9 mouse cellular contexts compared by ENCODE assay signal in the genomic region with DNA sequence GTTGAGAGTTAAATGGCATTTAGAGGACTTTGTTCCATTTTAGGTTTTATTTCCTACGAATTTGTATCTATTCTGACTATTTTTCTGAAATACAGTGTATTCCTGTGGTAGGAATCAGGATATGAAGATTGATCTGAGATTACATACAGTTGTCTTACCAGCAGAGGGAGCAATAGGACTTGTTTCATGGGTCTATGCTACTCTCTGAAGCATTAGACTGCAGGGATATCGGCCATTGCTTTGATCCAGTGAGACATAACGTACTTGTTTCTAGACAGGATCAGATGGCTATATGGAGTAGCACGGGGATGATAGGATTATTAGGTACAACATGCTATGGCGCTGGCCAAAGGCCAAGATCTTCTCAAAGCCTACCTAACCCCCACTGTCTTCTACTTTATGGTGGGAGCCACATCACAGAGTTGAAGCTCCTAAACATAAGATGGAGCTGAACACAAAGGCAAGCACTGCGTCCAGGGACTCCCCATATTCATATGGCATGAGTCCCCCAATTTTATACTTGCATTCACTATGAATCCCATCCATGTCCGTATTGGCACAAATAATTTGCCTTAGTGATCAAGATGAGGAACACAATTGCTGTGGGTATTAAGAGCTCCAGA. TPM values are rescaled to one million over a fixed set of nuclear protein-coding genes. Genes with fewer than 3 reads are reported as not detected.
DNase-seq lines count a peak whose midpoint lies in the region; ATAC-seq lines count a peak whose summit lies in the region.
"Had no signal": no experiment of that assay in that cellular context is flagged by ENCODE, and none has a peak within 500 bp of the region (broad histone marks: within the 10 kb centered on the region; RNA-seq: fewer than 3 reads in every experiment).

No protein-coding gene starts in this region.

- DNase-seq in adrenal gland, postnatal 10 days = peak; percentile 11
- no peak for DNase-seq in adrenal gland, postnatal 36 days
- peak; percentile 19 for DNase-seq in neural tube, embryonic 11.5 days (ENCODE audit: low spot score)
- DNase-seq in neural tube, embryonic 10.5 days (ENCODE audit: extremely low spot score, low spot score) = no peak
- peak; percentile 32 for DNase-seq in layer of hippocampus, adult 9-11 months
- no peak for DNase-seq in urinary bladder, postnatal 36 days (ENCODE audit: low spot score in 2 of 2)

- ATAC-seq in neural tube, embryonic 11.5 days (ENCODE audit: insufficient read depth, low FRiP score, low TSS enrichment) = no peak
- peak; percentile 82 for ATAC-seq in forebrain, embryonic 15.5 days (replicated peaks)
- peak; percentile 33 for ATAC-seq in neural tube, embryonic 12.5 days (ENCODE audit: low FRiP score, low read depth)

- H3K9ac ChIP-seq in neural tube, embryonic 11.5 days (ENCODE audit: low read length) = no peak overlapping the region
- no peak overlapping the region for H3K9ac ChIP-seq in forebrain, embryonic 15.5 days (replicated peaks)
- H3K9ac ChIP-seq in neural tube, embryonic 12.5 days = no peak overlapping the region

- H3K4me3 ChIP-seq in neural tube, embryonic 11.5 days (ENCODE audit: low read depth, low read length) = no peak overlapping the region
- H3K4me3 ChIP-seq in forebrain, embryonic 15.5 days = no peak overlapping the region
- H3K4me3 ChIP-seq in neural tube, embryonic 12.5 days = no peak overlapping the region

- no peaks in the 10 kb centered on the region for H3K9me3 ChIP-seq in neural tube, embryonic 11.5 days (ENCODE audit: control insufficient read depth, low read length)
- H3K9me3 ChIP-seq in forebrain, embryonic 15.5 days = no peaks in the 10 kb centered on the region
- no peaks in the 10 kb centered on the region for H3K9me3 ChIP-seq in neural tube, embryonic 12.5 days

- 76% methylated on average over 7 of the region's 7 CpGs for WGBS in neural tube, embryonic 11.5 days
- WGBS in forebrain, embryonic 15.5 days = 58% methylated on average over 7 of the region's 7 CpGs
- 76% methylated on average over 7 of the region's 7 CpGs for WGBS in neural tube, embryonic 12.5 days

- H3K4me2 ChIP-seq in neural tube, embryonic 11.5 days (ENCODE audit: low read depth) = no peak overlapping the region
- H3K4me2 ChIP-seq in forebrain, embryonic 15.5 days (replicated peaks) = no peak overlapping the region
- H3K4me2 ChIP-seq in neural tube, embryonic 12.5 days (replicated peaks) = no peak overlapping the region

- no peaks in the 10 kb centered on the region for H3K27me3 ChIP-seq in neural tube, embryonic 11.5 days (ENCODE audit: control insufficient read depth, insufficient read depth, low read length)
- no peaks in the 10 kb centered on the region for H3K27me3 ChIP-seq in forebrain, embryonic 15.5 days
- no peaks in the 10 kb centered on the region for H3K27me3 ChIP-seq in neural tube, embryonic 12.5 days (replicated peaks)

- H3K4me1 ChIP-seq in neural tube, embryonic 11.5 days (ENCODE audit: control insufficient read depth, insufficient read depth, low read length) = no peaks in the 10 kb centered on the region
- H3K4me1 ChIP-seq in forebrain, embryonic 15.5 days = no peaks in the 10 kb centered on the region
- H3K4me1 ChIP-seq in neural tube, embryonic 12.5 days = no peaks in the 10 kb centered on the region

- no peak overlapping the region for H3K27ac ChIP-seq in neural tube, embryonic 11.5 days (ENCODE audit: low read depth, low read length)
- no peak overlapping the region for H3K27ac ChIP-seq in forebrain, embryonic 15.5 days (replicated peaks)
- no peak overlapping the region for H3K27ac ChIP-seq in neural tube, embryonic 12.5 days

- peaks cover 2% of the 10 kb centered on the region; the same call in 1 of the 2 replicates for H3K36me3 ChIP-seq in neural tube, embryonic 11.5 days (ENCODE audit: control insufficient read depth, insufficient read depth, low read length)
- no peaks in the 10 kb centered on the region for H3K36me3 ChIP-seq in forebrain, embryonic 15.5 days
- H3K36me3 ChIP-seq in neural tube, embryonic 12.5 days = peaks cover 8% of the 10 kb centered on the region; the same call in 1 of the 2 replicates

RNA-seq across cellular contexts. Expression of a gene that starts 19.6 kb away (rescaled TPM):
- total RNA-seq in adrenal gland, postnatal 10 days (2021) = 1 to 10 TPM; 4.3 to 6.5 TPM
- 1 to 10 TPM; 2.3 TPM for total RNA-seq in adrenal gland, postnatal 36 days (2021)
- polyA plus RNA-seq in neural tube, embryonic 11.5 days (2014; fragmentation: Nextera tagmentation; extraction: Ambion mirVana) = 11.0 and 13.3 TPM in 2 replicates
- polyA plus RNA-seq in forebrain, embryonic 15.5 days (2015; fragmentation: Nextera tagmentation; extraction: Ambion mirVana) = 3.7 and 3.9 TPM in 2 replicates
- 6.6 and 7.4 TPM in 2 replicates for polyA plus RNA-seq in neural tube, embryonic 12.5 days (2016; fragmentation: Nextera tagmentation; extraction: Ambion mirVana)

RNA-seq across cellular contexts. Expression of a gene that starts 27.6 kb away (rescaled TPM):
- total RNA-seq in adrenal gland, postnatal 10 days (2021) = not detected
- not detected for total RNA-seq in adrenal gland, postnatal 36 days (2021)
- polyA plus RNA-seq in neural tube, embryonic 11.5 days (2014; fragmentation: Nextera tagmentation; extraction: Ambion mirVana) = not detected in 2 replicates
- not detected in 2 replicates for polyA plus RNA-seq in forebrain, embryonic 15.5 days (2015; fragmentation: Nextera tagmentation; extraction: Ambion mirVana)
- polyA plus RNA-seq in neural tube, embryonic 12.5 days (2016; fragmentation: Nextera tagmentation; extraction: Ambion mirVana) = 0.11 and 0.17 TPM in 2 replicates
- polyA plus RNA-seq: heart, embryonic 14.5 days had no signal

RNA-seq across cellular contexts. Expression of a gene that starts 36.3 kb away (rescaled TPM):
- 10 to 100 TPM; 31.6 to 33.0 TPM for total RNA-seq in adrenal gland, postnatal 10 days (2021)
- 10 to 100 TPM; 36.6 to 44.7 TPM for total RNA-seq in adrenal gland, postnatal 36 days (2021)
- polyA plus RNA-seq in neural tube, embryonic 11.5 days (2014; fragmentation: Nextera tagmentation; extraction: Ambion mirVana) = 64.6 and 68.9 TPM in 2 replicates
- polyA plus RNA-seq in forebrain, embryonic 15.5 days (2015; fragmentation: Nextera tagmentation; extraction: Ambion mirVana) = 98.7 and 104 TPM in 2 replicates
- 69.5 and 76.8 TPM in 2 replicates for polyA plus RNA-seq in neural tube, embryonic 12.5 days (2016; fragmentation: Nextera tagmentation; extraction: Ambion mirVana)

Comparison
In these comparisons a context has a peak if more than half of its experiments do, and no peak if none do; other contexts are left out.
1. DNase-seq: peak in adrenal gland, postnatal 10 days (single experiment), neural tube, embryonic 11.5 days (single experiment) and layer of hippocampus, adult 9-11 months (single experiment); none in adrenal gland, postnatal 36 days (0 of 2), neural tube, embryonic 10.5 days (single experiment) and urinary bladder, postnatal 36 days (0 of 2).